Mouse (Mus musculus) brain, embryonic 14.5 days (tissue): ENCODE measurements around the gene Npvf. TPM values are rescaled to one million over a fixed set of nuclear protein-coding genes. Genes with fewer than 3 reads are reported as not detected.
"Not testable (repeated sequence)": the region's sequence is repeated elsewhere in the genome, so short reads cannot be mapped to it uniquely, and the experiment has no call there.

Source experiments
- DNase-seq: peaks from one replicate; pipeline ENCODE4 v3.0.0-alpha.2; 2011; ENCODE audit warnings: low read depth
- CTCF ChIP-seq: fragments of 200-500 bp; IDR thresholded peaks from 2 replicates; pipeline ENCODE4 v1.5.1; 2012; ENCODE audit warnings: inconsistent platforms, mild to moderate bottlenecking, moderate library complexity, borderline replicate concordance; ENCODE audit not compliant: insufficient read depth, insufficient read length; ENCODE audit errors: extremely low read depth
- POLR2A ChIP-seq: fragments of 200-500 bp; IDR thresholded peaks from 2 replicates; pipeline ENCODE4 v1.6.1; 2012; ENCODE audit warnings: mild to moderate bottlenecking, inconsistent platforms, borderline replicate concordance; ENCODE audit not compliant: poor library complexity, insufficient read depth, insufficient read length, severe bottlenecking; ENCODE audit errors: extremely low read depth
- polyA plus RNA-seq: library from polyadenylated mRNA; depleted of rRNA; stranded (reverse); fragments of >200 nt; gene quantifications from 2 replicates; pipeline ENCODE4 v1.2.3, GENCODE M21; 2012; rRNA removed

The Npvf gene
- polyA plus RNA-seq, 1 experiment, result 0.22 TPM

DNA sequence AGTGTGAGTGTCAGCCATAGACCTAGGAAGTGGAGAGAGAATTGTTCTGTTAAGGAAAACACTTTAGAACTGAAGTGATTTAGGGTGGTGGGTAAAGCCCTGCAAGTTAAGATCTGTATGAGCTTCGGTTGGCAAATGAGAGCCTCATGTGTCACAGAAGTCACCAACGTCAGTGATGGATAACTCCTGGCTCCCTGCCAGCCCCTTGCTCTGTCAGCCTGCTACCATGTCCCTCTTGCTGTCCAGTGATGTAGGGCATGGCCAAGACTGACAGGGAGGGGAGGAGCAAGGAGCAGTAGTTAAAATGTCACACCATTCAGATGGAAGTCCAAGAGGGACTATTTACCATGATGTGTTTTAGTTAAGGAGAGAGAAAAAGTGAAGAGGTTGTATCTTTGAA, 14.6 kb downstream of the Npvf start:
- no peak for DNase-seq
- no peak for TF ChIP-seq CTCF
- TF ChIP-seq POLR2A, result no peak

DNA sequence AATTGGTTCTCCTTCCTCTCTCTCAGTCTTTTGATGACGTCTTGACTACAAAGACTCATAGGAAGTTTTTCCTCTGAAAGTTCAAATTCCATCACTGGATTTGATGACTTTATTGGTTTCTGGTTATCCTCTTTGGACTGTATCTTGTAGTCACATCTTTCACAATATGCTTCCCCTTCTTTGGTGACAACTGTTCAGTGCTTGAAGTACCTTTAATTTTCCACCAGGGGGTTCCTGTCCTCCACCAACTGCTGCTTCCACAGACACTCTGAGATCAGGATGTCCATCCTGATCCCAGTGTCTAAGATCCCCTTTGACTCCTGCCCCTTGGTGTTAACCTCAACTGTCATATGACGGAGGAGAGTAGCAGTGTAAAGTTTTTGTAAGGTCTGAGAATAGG, 28.1 kb downstream of the Npvf start:
- not testable (repeated sequence) for DNase-seq

DNA sequence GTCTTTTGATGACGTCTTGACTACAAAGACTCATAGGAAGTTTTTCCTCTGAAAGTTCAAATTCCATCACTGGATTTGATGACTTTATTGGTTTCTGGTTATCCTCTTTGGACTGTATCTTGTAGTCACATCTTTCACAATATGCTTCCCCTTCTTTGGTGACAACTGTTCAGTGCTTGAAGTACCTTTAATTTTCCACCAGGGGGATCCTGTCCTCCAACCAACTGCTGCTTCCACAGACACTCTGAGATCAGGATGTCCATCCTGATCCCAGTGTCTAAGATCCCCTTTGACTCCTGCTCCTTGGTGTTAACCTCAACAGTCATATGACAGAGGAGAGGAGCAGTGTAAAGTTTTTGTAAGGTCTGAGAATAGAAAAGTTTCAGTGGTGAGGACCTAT, 36.0 kb downstream of the Npvf start:
- not testable (repeated sequence) for DNase-seq
- TF ChIP-seq CTCF, result peak; percentile 4; the same call in 1 of the 2 replicates

DNA sequence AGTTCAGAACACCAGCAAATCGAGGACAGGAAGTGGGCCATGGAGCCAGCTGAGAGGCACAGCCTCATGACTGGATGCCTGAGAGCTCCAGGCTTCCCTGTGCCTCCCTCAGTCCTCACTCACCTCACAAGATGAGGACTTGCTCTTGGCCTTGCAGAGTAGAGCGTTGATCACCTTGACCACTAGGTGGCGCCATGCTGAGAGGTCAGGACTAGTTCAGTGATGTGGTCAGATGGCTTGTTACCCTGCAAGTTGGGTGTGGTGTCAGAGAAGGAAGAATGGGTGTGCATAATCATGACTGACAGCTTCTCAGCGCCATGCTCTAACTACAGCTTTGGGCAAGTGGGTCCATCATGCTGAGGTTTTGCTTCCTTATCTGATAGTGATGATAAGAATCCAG, 52.6 kb downstream of the Npvf start:
- TF ChIP-seq CTCF, result peak; percentile 62
- no peak for TF ChIP-seq POLR2A
- DNase-seq, result peak; percentile 35

Other genes with a start within 250 kb of the Npvf start
- 7.5 and 8.5 TPM in 2 replicates for gene Osbpl3, start 198.2 kb downstream of the Npvf start, polyA plus RNA-seq
- 41.3 and 42.7 TPM in 2 replicates for gene Cycs, start 87.9 kb downstream of the Npvf start, polyA plus RNA-seq
- gene 4921507P07Rik, start 57.8 kb downstream of the Npvf start, polyA plus RNA-seq, result 2.1 and 3.2 TPM in 2 replicates